Mouse (Mus musculus) heart, adult 8-10 months (tissue): ENCODE results near the gene Zfp128. TPM values are rescaled to one million over a fixed set of nuclear protein-coding genes. Genes with fewer than 3 reads are reported as not detected.
"Not testable (repeated sequence)": the region's sequence is repeated elsewhere in the genome, so short reads cannot be mapped to it uniquely, and the experiment has no call there.

ENCODE experiments used
- DNase-seq: peaks from one replicate; pipeline ENCODE4 v3.0.0; 2022; ENCODE audit warnings: low spot score
- total RNA-seq, 4 experiments: library from RNA; stranded (reverse); gene quantifications; 2 replicates each; pipeline ENCODE4 v1.2.4; 2022

Zfp128 gene
- total RNA-seq, result 1 to 10 TPM; 3.0 to 3.9 (median 3.5) TPM

DNA sequence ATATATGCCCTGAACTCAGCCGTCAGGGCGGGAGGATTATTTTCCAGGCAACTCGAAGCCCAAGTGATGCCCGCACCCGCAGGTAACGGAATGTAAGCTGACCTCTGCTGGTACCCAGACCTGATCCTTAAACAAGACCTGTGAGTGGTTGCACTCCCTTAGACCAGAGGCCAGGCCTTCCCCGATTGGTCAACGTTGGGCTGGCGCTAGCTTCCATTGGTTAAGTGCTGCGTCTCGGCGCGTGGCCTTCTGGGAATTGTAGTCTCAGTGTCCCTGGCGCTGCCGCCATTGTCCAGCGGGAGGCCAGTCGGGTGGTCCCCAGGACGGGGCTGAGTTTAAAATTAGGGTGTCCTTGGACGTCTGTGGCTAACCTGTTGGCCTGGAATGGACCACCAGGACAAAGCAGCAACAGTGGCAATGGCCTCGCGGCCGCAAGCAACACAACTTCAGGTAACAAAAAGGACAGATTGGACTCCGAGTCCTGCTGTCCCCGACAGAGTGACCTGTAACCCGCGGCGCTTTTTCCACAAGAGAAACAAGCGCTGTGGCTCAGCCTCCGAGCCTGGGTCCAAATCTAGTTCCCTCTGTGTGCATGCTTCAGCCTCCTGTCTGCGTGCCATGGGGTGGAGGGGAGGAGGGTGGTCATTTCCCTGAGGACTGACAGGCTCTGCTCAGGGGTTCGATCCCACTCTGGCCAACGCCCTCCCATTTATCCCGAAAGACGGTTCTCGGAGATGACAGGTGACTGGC is at the start of gene Zfp128:
Gene Zfp128, plus strand, starts transcription at position 267 of the 750 bp plus-strand sequence.
- DNase-seq, result peak; percentile 96

DNA sequence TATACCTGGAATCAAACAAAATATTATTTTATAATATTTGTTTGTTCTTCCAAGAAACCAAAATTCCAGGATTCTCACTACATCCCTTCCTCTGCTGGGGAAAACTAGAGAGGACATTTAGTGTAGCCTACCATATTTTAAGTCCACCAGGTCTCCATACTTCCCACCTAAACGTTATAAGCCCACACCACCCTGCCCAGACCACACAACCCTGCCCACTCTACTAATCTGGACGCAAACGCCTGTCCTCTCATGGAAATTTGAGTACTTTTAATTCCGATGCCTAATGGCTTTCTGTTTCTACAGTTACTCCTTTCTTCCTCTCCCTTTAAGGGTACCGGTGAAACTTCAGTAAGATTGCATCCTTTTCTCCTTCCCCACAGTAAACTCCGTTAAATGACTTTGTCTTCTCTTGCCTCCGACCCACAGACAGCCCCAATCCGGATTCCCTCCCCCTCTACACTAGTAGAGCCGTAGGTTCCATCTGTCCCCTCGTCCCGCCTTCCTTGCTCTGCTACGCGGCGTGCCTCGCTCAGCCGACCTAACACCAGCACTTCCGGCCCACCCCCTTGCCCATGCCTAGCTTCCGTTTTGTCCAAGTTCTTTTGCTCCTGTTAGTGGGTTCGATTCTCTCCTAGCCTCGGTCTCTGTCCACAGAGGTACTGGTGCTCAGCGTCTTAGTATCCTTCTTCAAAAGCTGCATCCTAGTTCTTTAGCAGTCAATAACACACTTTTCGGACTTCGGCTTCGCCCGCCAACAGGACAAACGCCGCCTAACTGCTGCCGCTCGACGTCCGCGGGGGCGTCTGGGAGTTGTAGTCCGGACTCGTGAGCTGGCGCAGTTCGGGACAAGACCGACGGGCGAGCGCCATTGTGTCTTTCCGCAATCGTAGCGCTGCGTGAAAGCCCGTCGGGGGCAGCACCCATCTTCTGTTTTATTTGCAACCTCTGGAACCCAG is 46.5 kb upstream of the Zfp128 start, which contains the start of gene Zfp110:
Gene Zfp110, plus strand, starts transcription at position 600 of the 959 bp plus-strand sequence.
- peak; percentile 90 for DNase-seq

DNA sequence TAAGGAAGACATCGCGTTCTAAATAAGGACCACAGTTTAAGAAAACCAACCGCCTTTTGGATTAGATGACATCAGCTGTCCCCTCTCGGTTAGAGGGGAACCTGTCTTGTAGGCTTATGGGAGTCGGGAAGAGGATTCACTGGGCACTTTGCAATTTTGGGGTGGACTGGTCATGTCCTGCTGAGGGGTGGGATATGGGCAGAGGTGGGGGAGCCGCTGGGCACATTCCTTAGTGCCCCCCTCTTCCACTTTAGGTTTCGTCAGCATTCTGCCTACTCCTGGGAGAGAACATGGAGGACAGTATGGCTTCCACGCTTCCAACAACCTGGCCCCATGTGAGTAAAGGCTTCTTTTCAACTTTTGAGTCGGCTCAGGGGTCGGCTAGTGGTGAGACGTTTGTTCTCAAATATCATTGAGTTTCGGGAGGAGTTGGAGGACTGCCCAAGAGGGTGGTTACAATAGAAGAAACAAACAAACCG is 45.7 kb upstream of the Zfp128 start:
- DNase-seq, result peak; percentile 9

DNA sequence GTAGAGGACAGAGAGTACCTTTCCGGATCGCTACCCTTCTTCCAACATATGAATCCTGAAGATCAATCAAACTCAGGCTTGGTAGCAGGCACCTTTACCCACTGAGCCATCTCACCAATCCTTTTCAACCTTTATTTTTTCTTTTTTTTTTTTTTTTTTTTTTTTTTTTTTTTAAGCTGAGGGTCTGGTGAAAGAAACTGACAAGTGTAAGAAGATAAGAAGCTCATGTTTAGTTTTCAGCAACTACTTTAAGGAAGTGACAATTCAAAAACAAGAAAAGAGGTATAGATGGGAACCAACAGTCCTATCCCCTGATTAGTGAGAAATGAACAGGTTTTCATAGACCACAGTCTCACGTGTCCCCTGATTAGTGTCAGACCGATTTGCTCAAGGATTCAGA is 45.2 kb upstream of the Zfp128 start:
- DNase-seq, result no peak

DNA sequence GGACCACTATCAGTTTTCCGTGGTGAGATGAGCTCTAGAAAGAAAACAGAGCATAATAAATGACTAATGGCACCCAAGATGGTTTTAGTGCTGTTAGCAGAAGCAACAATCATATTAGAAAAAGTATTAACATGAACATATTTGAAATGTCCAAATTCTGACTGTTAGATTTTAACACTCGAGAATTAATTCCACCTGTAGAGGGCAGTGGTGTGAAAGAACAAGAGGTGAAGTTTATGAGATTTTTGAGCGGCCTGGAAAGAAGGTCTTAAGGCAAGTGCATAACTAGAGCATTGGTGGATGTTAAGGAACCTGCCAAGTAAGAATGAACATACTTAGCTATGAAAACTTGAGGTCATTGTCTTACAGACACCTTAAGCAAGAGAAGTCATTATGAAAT is 6.7 kb upstream of the Zfp128 start:
- peak; percentile 38 for DNase-seq

DNA sequence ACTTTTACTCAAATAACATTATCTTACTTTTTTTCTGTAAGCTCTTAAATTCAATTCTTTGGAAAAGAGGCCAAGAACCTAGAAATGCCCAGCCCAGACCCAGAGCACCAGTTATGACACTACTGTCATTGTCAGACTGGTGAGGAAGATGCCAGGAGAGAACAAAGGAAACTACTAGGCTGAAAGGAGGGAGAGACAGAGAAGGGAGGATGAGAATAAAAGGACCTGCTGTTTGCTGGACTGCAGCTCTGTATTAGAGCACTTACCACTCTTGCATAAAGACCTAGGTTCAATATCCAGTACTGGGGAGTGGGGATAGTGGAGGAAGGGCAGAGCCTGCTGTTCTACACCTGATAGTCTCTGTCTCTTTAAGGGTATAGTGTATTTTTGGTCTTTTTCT is 941 bp upstream of the Zfp128 start:
- no peak for DNase-seq

DNA sequence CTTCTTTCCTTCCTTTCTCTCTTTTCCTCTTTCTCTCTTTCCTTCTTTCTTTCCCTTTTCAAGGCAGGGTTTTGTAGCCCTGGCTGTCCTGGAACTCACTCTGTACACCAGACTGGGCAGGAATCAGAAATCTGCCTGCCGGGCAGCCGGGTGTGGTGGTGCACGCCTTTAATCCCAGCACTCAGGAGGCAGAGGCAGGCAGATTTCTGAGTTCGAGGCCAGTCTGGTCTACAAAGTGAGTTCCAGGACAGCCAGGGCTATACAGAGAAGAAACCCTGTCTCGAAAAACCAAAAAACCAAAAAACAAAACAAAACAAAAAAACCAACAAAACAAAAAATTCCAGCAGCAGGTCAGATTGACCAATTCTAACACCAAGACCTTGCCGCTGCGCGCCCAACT is 480 bp upstream of the Zfp128 start:
- DNase-seq, result not testable (repeated sequence)

DNA sequence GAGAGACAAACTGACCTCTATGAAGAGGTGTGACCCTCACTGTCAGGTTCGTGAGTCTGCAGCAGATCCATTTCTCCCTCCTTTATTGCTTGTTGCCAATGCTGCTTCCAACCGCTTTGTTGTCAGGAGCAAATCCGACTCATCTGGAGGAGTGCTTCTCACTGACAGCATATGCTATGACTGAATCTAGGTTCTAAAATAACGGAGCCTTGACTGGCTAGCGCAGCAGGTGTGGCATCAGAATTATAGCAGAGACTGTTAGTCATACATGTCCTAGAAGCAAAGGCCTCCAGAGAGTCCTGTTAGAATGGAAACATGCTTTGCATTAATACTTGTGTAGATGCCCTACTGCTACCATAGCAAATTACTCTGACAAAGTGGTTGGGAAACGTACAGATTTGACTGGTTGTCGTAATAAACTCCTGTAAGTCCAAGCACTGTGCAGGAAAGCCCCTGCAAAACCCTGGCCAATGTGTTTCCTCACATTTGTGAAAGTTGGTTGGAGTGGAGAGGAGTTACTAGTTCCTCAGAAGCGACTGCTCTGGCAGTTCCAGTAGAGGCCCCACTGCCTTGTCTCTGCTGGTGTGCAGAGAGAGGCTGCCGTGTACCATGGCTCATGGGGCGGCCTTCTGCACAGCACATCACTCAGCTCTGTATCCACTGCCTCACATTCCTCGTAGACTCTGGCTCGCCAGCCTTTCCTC is 5.7 kb downstream of the Zfp128 start:
- DNase-seq, result no peak

DNA sequence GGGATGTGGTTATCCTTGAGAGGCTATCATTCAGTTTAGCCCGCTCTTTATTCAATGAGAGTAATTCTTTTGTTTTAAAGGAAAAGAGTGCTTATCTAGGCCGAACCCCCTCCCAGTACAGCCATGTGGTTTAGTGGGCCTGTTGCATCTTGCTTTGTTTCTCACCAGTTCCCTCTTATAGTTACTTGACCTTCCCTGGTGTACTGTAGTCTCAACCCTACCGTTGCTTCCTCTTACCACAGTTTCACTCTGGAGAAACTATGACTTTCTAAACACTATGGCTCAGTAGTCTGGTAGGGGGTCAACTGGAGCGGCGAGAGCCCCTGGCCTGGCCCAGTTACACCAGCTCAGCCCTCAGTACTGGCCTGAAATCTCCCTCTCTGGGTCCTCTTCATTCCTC is 6.6 kb downstream of the Zfp128 start:
- DNase-seq, result no peak

DNA sequence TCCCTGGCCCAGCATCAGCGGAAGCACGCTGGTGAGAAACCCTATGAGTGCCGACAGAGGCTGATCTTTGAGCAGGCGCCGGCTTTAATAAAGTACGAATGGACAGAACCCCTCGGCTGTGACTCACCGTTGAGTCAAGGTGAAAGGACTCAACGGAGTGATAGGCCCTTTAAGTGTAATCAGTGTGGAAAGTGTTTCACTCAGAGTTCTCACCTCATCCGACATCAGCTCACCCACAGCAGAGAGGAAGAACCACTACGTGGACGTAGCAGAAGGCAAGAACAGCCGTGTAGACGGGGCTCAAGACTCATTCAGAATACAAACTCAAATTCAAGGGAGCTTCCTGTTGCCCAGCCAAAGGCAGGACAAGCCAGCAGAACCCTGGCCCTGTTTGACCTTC is 10.0 kb downstream of the Zfp128 start:
- DNase-seq, result no peak

DNA sequence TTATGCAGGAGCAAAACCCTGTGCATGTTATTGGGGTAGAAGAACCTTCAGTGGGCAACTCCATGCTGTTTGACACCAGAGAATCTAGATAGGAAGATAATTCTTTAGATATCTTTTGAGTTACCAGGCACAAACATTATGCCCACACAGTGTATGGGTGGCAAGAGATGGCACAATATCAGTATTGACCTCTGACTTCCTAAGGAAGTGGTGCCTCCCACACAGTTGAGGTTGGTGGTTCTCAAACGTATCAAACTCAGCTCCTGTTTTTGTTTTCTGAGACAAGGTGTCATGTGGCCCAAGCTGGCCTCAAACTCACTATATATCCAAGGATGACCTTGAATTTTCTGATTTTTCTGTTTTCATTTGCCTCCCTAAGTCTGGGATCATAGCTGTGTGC is 10.4 kb downstream of the Zfp128 start:
- DNase-seq, result no peak

DNA sequence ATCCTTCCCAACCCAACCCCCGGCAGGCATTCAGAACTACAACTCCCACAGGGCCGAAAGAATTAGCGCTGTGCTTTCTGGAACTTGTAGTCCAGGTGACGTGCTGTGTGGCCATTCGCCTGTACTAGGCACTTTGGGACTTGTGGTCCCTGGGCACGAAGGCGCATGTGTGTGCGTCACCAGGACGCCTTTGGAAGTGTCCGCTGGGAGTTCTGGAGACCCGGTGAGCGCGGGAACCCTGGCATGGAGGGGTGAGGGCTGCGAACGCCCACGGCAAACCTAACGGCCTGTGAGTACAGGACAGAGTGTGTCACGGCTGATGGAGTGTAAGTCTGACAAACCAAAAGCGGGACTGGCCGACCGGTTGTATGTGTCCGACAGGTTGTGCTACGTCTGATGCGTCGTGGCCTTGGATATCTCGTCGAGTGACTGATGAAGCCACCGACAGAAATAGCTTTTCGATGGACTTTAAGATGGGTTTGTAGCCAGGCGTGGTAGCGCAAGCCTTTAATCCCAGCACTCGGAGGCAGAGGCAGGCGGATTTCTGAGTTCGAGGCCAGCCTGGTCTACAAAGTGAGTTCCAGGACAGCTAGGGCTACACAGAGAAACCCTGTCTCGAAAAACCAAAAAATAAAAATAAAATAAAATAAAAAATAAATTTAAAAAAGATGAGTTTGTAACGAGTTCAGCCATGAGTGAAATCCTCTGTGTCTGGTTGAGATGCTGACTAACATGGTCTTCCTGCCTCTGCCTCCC is 16.9 kb downstream of the Zfp128 start, which contains the start of gene Zscan22:
Gene Zscan22, plus strand, starts transcription at position 161 of the 756 bp plus-strand sequence.
- peak; percentile 96 for DNase-seq

DNA sequence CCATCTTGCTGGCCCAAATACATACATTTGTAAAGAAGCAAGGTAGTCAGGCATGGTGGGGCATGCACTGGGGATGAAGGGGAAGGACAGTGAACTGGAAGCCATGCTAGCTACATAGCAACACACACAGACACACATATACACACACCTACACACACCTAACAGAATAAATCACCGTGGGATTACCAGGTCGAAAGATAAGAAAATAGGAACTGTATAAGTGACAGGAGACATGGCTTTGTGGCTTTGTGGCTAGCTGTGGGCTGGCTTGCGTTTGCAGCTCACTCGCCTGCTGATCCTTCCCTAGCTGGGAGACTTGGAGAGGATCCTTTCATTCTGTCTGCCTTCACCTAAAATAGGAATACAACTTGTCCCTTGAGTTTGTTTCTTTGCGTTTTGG is 20.5 kb downstream of the Zfp128 start:
- DNase-seq, result no peak

DNA sequence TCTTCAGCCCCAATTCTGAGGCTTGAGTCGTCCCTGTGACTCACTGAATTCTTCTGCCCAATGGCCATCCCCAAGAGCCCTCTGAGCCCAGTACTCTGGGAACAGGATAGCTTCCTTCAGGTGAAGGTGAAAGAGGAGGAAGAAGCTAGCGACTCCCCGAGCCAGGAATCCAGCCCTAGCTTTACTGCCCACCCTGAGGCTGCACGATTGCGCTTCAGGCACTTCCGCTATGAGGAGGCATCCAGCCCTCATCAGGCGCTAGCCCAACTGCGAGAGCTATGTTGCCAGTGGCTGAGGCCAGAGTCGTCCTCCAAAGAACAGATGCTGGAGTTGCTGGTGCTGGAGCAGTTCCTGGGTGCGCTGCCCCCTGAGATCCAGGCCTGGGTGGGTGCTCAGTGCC is 22.6 kb downstream of the Zfp128 start:
- no peak for DNase-seq

DNA sequence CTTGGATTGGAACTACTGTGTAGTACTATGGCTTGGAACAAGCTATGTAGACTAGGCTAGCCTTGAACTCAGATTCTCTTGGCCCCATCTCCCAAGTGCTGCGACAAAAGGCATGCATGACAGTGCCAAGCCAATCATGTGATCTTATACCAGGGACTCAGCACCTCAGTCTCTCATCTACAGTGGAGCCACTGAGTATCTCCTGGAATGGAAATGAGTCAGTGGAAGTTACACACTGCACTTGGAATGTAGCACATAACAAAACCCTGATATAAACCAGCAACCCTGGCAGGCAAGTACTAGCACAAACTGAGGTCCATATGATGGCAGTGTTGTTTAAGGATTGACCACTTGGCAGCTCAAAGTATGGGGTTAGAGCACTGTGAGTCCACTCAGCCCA is 24.2 kb downstream of the Zfp128 start:
- DNase-seq, result no peak

DNA sequence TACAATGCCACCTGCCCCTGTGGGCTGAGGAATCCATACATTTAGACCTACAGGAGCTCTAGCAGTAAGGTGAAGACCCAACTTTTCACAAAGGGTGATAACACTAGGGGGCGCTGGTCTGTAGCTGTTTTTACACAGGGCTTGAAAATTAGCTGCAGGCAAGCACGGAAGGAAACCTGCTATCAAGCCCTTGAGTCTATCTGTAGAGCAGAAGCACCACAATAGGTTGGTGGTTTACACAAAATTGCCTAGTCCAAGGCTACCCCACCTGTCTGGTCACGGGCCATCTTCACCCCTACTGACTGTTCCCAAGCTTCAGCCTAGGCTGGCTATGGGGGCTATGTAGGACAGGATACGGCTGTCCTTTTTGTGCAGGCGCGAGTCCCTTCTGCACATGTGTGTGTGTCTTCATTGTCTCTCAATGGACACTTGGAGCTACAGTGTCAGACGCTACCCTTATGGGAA is 28.6 kb downstream of the Zfp128 start:
- DNase-seq, result peak; percentile 83

DNA sequence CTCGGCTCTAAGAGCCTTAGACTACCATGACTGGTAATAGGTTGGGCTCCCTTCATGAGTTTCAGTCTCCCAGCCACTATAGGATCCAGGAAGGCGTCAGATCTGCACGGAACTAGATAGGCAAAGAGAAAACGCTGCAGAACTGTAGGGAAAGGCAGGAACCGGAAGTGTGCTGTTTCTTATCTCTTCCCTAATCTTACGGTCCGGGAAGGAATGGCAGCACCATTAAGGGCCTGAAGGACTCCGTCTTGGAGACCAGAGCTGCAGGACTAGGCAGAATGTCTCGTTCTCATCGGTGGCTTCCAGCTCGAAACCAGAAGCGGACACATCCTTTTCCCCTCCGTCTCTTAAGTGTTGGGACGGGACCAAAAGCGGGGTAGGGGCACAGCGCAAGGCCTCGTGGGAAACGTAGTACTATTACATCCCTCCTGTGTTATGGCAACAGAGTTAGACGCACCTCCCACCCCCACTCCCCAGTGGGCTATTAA is 29.2 kb downstream of the Zfp128 start:
- peak; percentile 53 for DNase-seq

DNA sequence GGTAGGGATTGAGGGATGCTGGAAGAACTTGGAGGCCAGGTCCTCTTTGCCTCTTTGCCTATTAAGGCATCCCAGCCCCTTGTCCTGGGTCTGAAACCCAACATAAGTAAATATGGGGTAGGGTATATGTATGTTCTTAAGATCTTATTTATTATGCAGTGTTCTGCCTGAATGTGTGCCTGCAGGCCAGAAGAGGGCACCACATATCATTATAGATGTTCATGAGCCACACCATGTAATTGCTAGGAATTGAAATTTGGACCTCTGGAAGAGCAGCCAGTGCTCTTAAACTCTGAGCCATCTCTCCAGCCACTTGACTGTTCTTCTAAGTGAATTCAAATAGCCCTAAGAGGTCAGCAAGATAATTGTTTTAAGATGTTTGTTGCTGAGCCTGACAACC is 32.6 kb downstream of the Zfp128 start:
- DNase-seq, result no peak

DNA sequence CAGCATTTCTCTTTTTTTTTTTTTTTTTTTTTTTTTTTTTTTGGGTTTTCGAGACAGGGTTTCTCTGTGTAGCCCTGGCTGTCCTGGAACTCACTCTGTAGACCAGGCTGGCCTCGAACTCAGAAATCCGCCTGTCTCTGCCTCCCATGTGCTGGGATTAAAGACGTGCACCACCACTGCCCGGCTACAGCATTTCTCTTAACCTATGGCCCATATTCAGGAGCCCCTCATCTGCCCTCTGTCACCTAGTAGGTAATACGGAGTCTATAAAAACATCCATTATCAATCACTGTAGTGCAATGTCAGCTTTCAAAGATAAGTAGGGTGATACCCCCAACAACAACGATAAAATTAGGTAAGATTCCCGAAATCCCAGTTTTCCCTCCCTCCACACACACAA is 39.5 kb downstream of the Zfp128 start:
- DNase-seq, result not testable (repeated sequence)

DNA sequence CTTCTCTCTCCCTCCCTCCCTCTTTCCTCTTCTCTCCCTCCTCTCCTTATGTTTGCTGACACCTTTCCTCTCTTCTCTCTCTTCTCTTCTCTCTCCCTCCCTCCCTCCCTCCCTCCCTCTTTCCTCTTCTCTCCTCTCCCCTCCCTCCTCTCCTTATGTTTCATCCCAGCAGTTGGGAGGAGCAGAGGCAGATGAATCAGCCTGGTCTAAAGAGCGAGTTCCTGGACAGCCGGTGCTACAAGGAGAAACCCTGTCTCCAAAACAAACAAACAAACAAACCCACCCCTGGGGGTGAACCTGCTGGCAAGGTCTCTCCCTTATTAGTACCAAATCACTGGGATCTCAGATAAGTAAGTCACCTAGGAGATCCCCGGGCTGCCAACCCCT is 40.3 kb downstream of the Zfp128 start:
- DNase-seq, result no peak
